Mouse (Mus musculus) 3134 (cell line): ENCODE data around the gene Sema4c.
"Not testable (repeated sequence)": the region's sequence is repeated elsewhere in the genome, so short reads cannot be mapped to it uniquely, and the experiment has no call there.

Experiments used
- DNase-seq: peaks from one replicate; pipeline ENCODE4 v3.0.0-alpha.2; 2011; ENCODE audit warnings: low spot score; ENCODE audit not compliant: insufficient read length; ENCODE audit errors: extremely low read depth

The Sema4c gene

DNA sequence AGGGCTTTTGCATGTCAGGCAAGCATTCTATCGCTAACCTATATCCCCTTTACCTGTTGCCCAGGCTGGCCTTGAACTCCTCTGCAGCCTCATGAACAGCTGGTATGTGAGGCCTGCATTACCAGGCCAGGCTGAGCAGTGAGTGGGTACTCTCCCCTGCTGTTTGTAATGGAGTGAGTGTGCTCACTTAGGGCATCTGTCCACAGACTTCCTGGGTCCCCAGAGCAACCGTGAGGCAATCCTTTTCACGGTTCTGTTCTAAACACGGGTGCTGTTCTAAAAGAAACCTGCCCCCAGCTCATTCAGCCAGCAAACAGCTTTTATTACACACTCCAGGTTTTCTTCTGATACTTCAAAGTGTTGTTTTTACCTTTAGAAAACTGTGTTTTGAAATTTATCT lies 19.4 kb downstream of the Sema4c start:
- no peak for DNase-seq

DNA sequence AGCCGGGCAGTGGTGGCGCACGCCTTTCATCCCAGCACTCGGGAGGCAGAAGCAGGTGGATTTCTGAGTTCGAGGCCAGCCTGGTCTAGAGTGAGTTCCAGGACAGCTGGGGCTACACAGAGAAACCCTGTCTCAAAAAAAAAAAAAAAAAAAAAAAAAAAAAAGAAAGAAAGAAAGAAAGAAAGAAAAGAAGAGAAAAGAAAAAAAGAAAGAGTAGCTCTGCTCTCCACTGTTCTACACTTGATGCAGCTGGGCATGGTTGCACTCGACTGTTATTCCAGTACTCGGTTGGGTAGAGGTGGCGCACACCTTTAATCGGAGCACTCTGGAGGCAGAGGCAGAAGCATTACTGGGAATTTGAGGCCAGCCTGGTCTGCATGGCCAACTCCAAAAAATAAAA lies 21.4 kb downstream of the Sema4c start, which contains the start of gene Ankrd23:
Gene Ankrd23 (minus strand): TSS at position 101 of the 400 bp plus-strand sequence.
- DNase-seq, result not testable (repeated sequence)

DNA sequence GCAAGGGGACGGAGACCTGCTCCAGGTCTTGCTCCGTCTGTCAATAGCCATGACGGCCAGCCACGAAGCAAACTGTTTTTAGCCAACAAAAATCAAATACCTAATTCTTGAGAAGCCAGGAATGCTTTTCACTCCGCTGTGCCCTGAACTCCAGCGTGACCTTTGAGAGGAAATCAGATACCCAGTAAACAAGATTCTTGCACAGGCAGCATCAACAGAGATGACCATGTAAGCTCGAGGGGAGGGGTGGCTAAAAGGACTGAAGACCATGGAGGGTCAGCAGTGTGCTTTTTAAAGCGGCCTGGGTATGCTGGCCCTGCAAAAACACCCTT lies 21.8 kb downstream of the Sema4c start:
- no peak for DNase-seq

DNA sequence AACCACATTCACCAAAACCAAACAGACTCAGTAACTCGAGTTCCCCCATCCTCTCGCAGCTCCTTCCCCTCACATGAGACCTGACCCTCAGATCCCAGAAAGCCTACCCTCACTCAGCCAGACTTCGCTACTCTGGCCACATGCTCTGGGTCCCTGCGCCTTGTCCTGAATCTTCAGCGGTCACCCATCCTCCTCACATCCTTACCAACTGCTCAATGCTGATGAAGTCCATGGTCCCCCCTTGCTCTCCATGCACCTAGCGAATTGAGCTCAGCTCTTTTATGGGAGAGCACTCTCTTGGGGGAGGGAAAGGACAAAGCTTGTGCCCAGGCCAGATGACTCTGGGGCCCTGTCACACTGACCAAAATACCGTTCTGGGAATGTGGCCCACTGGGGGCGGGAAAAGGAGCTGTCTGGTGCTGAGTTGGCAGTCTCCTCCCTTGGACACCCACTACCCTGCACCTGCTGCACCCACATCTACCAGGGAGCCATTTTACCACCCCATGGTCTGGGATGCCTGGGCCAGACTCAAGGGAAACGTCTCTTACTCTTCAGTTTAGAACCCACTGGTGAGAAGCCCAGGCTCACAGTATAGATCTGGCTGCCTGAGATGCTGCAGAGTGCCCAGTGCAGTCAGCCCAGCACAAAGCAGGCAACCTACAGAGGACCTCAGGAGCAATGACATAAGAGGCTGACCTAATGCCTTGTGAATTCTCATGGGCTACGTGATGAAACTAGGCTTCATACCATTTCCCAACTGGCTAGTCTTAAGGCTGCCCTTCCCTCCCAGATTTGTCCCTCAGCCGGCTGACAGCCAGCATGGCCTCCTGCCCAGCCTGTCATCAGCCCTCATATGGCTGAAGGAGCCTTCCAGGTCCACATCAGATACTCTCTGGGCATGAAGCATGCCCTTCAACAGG lies 22.4 kb downstream of the Sema4c start:
- DNase-seq, result no peak

DNA sequence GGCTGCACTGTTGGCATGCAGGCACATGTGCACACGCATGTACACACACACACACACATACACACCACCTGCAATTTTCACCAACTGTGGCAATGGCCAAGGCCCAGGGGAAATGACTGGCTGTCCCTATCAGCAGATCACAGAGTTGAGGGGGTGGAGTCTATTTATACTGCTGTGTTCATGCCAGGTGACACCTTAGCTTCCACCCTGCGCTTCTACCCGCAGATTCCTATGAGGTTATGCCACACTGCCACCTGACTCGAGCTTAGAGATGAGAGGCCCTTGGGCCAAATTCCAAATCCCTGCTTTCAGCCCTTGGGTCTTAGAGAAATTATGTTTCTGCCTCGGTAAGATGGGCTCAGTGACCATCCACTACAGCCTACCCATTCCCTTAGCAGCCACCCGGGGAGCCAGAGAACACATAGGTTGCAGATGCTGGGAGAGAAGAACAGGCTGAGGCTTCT lies 23.5 kb downstream of the Sema4c start:
- DNase-seq, result no peak

DNA sequence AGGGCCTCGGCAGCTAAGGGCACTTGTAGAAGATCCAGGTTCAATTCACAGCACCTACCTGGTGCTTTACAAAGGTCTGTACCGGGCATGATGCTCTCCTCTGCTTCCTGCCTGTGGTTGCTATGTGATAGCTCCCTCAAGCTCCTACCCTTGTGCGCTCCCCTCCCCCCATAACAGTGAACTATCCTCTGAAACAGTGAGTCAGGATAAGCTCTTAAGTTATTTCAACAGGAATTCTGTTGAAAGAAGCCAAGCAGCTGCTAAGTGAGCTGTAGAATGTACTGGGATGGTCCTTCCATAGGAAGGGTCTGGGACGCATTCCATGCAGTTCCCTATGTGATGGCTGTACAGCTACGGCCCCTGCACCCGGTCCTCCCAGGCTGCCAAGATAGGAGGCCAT lies 24.6 kb downstream of the Sema4c start:
- DNase-seq, result no peak

DNA sequence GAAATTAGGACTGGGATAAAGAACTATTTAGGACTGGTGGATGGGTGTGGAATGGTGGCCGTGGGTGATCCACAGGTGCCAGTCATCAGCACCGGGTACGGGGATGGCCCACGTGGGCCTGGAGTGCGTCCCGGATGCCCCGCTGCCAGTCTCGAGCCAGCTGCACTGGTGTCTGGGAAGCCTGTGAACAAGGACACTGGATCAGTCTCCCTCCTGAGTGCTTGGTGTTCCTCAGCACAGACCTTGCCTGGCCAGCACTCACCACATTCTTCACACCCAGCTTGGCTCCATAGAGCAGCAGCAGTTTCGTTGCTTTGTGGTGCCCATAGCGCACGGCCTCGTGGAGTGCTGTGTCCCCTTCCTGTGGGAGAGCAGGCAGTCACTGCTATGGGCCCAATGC lies 26.7 kb downstream of the Sema4c start:
- DNase-seq, result no peak

DNA sequence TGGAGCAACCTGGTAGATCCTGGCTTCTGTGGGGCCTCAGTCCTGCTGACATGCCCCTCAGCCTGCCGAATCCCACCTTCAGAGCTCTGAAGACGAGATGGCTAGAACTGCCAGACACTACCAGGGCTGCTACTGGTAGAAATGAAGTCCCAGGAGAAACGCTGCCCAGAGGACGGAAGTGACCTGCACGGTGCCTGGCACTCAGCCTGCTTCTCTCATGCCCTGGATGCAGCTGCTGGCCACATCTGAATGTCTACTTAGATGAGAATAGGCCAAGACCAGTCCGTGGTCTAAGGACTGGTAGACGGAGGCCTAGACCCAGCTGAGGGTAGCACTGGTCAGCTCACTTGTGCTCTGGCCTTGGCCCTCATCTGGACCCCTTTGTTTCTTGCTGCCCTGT lies 27.2 kb downstream of the Sema4c start:
- no peak for DNase-seq

DNA sequence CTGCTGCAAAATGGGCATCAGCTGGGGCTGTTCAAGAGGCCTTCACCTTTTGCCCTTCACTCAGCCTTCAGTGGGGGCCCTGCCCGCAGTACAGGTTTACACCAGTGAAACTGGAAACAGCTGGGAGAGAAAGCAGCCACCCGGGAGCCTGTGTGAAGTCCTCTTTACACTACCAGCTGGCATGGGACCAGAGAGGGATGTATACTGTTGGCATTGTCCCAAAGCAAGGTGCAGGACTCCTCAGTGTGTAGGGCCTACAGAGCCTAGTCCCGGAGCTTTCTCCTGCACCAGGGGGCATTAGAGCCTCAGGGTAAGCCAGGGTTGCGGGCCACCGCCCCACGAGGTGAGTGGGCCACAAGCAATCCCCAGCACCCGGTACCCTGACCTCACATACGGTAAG lies 27.7 kb downstream of the Sema4c start:
- DNase-seq, result no peak

DNA sequence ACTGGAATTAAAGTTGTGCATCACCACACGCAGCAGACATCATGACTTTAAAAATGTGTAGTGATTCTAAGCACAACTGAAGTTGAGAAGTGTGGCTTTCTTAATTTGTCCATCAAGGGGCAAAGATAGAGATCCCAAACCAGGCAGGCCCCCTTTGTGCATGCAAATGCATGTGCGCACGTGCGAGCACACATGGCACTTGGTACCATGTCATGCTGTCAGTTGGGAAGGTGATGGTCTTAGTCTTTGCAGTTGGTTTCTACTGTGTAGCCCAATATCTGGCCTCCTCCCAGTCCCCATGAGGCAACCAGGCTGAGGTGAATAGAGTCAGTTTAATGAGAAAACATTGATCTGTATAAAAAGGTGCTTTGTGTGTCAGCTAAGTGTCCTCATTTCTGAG lies 28.3 kb downstream of the Sema4c start:
- DNase-seq, result no peak

DNA sequence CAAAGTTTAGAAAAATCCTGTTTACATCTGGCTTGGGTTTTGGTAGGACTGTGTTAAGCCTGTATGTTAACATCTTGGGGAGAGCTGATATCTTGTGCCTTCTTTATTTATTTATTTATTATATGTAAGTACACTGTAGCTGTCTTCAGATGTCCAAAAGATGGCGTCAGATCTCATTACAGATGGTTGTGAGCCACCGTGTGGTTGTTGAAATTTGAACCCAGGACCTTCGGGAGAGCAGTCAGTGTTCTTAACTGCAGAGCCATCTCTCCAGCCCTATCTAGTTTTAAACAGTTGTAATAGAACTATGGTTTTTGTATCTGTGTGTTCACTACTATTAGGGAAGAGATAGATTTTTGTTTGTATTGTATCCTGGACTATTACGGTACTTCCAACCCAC lies 28.9 kb downstream of the Sema4c start:
- DNase-seq, result no peak

DNA sequence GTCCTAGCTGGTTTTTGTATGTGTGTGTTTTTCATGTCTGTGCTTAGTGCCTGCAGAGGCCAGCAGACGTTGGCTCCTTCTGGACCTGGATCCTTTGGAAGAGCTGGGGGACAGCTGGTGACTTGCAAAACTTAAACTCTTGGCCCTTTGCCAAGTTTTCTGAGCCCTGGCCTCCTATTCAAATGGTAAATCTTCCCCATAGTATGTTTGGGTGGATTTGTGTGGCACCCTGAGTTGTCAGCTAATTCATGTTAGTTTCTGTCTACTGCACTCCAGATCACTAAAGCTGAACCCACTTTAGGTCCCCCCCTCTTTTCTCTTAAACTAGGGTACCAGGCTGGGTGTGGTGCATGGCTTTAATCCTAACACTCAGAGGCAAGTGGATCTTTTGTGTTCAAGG lies 29.8 kb downstream of the Sema4c start:
- DNase-seq, result no peak

DNA sequence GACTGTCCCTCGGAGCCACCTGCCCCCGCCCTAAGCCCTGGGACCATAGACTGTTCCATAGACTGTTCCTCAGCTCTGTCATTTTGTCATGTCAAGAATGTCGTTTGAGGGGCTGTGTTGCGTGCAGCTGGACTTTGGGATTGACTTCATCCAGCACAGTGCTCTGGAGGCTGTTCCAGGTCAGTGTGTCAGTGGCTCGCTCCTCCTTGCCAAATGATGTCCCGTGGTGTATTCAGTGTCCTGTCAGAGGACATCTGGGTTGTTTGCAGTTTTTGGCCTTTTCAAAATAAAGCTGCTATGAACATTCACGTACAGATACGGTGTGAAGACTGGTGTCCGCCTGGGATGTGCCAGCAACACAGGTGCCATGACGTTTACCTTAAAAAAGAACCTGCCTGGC lies 31.2 kb downstream of the Sema4c start:
- DNase-seq, result no peak

DNA sequence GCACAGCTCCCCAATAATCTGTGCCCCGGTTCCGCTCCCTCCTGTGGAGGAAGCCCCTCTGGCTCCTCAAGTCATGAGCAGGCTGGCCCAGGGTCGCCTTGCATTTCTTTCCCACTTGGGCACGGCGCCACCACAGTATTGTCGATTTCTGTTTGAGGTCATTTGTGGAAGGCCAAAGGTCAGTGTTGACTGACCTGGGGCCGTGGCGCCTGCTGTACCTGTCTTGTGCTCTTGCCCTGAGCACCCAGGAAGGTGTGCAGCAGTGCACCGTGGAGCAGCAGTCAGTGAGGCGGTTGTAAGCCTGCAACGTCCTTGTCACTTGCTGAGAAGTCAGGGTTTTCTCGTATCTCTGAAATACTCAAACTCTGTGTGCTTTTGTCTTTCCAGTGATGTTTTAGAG lies 32.4 kb downstream of the Sema4c start:
- no peak for DNase-seq

DNA sequence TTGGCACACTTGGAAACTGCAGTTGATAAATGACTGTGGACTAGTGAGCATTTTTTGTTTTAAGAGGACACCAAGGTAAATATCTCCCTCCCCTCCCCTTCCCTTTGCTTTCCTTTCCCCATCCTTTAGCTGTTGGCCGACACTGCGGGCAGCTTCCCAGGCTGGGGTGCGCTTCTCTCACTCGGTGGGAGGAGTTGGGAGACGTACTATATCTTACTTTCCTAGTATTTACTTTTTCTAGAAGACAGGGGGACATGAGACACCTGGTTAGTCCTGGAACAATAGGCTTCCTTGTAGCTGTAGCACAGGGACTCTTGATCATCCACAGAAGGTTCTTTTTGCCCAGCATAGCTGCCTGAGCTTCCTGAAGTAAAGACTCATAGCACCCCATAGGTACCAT lies 34.1 kb downstream of the Sema4c start:
- DNase-seq, result no peak

DNA sequence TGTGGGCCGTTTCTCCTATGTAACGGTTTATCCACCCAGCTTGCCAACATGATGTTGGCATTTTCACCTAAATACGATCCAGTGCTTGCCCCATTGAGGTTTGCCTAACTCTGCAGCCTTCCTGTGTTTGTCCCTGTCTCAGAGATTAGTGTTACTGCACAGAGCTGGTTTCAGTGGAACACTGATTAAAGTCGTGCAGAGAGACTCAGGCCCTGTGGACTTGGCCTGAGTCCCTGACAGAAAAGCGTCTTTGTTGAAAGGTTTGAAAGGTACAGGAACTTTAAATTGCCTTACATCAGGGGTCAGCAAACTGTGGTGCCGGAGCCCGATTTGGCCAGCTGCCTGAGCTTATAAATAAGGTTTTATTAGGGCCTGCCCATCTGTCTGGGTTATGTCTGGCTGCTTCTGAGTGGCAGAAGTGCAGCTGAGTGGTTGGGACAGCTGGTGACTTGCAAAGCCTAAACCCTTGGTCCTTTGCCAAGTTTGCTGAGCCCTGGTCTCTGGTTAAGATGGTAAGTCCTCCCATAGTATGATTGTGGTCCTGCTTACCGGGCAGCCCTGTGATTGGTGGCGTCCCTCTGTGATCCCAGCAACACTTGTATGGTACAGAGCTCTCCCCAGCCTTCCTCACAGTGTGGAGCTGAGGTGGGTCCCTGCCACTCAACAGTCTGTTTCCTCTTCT lies 34.7 kb downstream of the Sema4c start:
- no peak for DNase-seq

DNA sequence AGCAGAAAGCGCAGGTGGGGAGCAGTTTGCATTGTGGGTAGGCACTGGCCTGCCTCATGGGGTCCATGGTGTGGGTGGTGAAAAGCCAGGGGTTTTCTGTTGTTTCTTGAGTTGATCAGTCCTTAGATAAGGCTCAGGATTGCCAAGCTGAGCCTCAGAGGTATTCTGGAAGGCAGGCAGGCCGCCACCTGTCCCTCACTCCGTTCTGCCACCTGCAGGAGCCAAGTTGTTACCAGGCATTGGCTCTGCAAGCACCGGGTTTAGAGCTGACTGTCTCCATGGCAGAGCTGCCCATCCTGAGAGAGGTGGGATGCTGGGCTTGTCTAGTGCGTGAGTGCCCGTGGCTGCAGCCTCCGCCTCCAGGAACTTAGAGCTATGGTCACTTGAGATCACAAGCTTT lies 35.9 kb downstream of the Sema4c start:
- DNase-seq, result no peak

DNA sequence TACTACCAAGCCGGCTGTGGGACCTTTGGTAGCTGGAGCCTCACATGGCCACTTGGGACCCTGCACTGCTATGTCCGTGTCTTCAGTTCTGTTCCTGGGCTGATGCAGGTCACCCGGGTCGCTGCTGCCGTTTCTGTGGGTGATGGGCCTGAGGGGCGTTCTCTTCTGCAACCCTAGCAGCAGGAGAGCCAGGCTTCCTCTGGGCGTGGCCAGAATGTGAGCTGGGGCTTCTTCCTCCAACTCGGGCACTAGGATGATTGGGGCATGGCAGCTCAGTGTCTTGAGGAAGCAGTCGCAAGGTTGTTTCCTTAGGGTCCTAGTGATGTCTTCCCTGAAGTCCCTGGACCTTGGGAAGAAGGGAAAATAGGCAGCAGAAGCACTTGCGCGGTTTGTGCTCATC lies 38.5 kb downstream of the Sema4c start:
- no peak for DNase-seq

DNA sequence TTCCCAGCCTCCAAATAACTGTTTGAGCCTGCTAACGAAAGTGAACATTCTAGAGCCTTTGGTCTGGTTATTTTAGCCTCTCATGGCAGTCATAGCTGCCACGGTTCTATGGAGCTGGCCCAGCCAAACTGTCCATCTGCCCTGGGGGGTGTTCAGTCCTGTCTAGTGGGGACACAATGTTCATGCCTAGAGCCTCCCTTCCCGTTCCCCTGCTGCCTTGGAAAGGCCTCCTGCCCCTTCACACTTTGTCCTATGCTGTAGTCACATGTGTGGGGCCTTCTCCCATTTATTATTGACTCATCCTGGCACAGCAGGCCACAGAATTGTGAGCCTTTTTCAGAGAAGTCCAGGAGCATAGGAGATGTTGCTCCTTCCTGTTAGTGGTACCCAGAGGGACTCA lies 39.9 kb downstream of the Sema4c start:
- DNase-seq, result no peak

DNA sequence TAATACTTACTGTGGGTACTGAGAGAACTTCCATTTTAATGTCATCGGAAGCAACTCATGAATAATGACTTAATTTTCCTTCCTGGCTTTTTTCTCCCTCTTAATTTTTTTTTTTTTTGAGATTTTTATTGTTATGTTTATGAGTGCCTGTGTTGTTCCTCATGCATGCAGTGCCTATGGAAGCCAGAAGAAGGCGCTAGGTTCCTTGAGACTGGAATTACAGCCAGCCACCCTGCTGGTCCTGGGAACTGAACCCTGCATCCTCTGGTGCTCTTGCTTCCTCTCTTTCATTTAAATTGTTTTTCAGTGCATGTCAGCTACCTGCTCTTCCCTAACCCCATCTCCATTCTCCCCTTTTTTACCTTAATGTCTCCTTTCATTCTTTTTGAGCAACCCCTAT lies 44.4 kb downstream of the Sema4c start:
- no peak for DNase-seq

DNA sequence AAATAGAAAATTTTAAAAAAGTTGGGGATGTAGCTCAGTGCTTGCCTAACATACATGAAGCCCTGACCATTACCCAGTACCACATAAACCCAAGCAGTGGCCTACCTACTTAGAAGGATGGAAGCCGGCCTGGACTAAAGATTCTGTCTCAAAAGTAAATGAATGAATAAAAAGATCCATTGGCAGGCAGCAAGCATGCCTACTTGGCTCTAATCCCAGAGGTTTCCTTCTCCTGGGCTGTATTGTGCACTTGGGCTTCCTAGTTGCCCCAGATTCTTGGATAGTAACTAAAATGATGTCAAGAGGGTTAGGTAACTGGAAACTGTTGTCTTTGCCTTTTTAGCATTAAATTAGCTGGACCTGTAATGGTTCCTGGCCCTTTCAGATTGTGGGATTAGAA lies 44.8 kb downstream of the Sema4c start:
- no peak for DNase-seq

DNA sequence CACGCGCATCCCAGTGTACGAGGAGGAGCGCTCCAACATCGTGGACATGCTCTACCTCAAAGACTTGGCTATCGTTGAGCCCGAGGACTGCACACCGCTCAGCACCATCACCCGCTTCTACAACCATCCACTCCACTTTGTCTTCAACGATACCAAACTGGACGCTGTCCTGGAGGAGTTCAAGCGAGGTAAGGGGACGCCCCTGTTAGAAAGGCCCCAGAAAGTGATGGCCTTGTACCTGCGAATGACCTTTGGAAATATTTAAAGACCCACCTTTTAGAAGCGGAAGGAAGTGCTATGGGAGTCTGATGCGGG lies 45.2 kb downstream of the Sema4c start:
- DNase-seq, result no peak
